Mouse (Mus musculus): ENCODE measurements around the gene Gdi1.

DNA sequence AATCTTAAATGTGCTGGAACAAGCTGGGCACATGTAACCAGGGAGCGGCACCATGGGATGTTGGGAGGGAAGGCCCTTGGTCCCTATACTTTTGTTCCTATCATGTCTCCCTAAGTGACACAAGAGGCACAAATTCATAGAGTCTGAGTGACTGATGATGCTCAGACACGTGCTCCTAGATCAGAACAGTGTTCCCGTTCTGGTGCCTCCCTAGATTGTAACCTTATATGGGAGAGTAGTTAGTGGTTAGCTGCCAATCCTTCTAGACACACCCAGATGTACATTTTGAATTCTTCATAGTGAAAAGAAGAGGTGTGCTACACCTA, 35.1 kb upstream of the Gdi1 start:
- TF ChIP-seq EP300 (IDR thresholded peaks at IDR 0.05; ENCODE audit: low read depth) (no peak), CTCF (IDR thresholded peaks at IDR 0.05; ENCODE audit: low read depth) (no peak)

Measured in liver, embryonic 14.5 days (tissue).